ENCODE assay signal across 9 mouse cellular contexts in the genomic region with DNA sequence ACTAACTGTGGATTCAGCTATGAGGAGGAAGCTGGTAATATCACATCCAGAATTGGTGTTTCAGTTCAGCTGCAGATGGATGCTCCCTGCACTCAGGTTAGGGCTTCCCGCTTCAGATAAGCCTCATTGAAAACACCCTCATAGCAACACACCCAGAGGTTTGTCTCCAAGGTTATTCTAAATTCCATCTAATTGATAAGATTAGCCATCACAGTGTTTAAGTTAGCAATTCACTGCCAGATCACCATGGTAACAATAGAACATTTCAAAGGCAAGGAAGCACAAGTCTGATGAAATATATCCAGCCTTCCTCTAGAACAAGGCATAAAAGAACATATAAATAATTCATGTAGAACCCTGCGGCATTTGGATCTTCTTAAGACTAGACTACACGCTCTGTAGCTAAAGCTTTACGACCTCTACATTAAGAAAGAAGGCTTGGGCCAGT.
DNase-seq lines count a peak whose midpoint lies in the region.
"Had no signal": no experiment of that assay in that cellular context is flagged by ENCODE, and none has a peak within 500 bp of the region (broad histone marks: within the 10 kb centered on the region; RNA-seq: fewer than 3 reads in every experiment).

No protein-coding gene starts in this region.

- intact Hi-C loops in heart, postnatal 36 days (cut with DNase I): no loop called here

- DNase-seq in right cerebral cortex, adult 18-20 months: peak; percentile 33
- no peak for DNase-seq in right cerebral cortex, postnatal 14 days
- DNase-seq in gonadal fat pad, adult 2 months (ENCODE audit: low read depth): peak; percentile 28
- peak; percentile 42 to 45 for DNase-seq in left cerebral cortex, adult 9 months (ENCODE audit: low spot score in 2 of 2)
- peak; percentile 32 for DNase-seq in right cerebral cortex, postnatal 25 days
- DNase-seq in kidney, adult 8-10 months: no peak
- no peak for DNase-seq in gastrocnemius, adult 8-10 months (ENCODE audit: low spot score in 2 of 2)
- DNase-seq in heart, postnatal 36 days: no peak
- DNase-seq: cerebellum, postnatal 14 days had no signal

Comparison
In these comparisons a context has a peak if more than half of its experiments do, and no peak if none do; other contexts are left out.
1. DNase-seq: peak in right cerebral cortex, adult 18-20 months (single experiment), gonadal fat pad, adult 2 months (single experiment), left cerebral cortex, adult 9 months (2 of 2) and right cerebral cortex, postnatal 25 days (single experiment); none in right cerebral cortex, postnatal 14 days (single experiment), kidney, adult 8-10 months (0 of 2), gastrocnemius, adult 8-10 months (0 of 2) and heart, postnatal 36 days (0 of 2).